Mouse (Mus musculus) kidney, postnatal 0 days (tissue): ENCODE results near the gene Usp8. TPM values are rescaled to one million over a fixed set of nuclear protein-coding genes. Genes with fewer than 3 reads are reported as not detected.

Source experiments
- ATAC-seq: fragments of 200-750 bp; cut with Nextera tagmentation; replicated peaks from 2 replicates; pipeline ENCODE4 v1.8.0; 2017; ENCODE audit warnings: low read depth, moderate number of reproducible peaks, moderate TSS enrichment, moderate library complexity; ENCODE audit not compliant: low FRiP score
- DNase-seq: peaks from one replicate; pipeline ENCODE4 v3.0.0-alpha.2; 2016; ENCODE audit warnings: low spot score
- H3K27ac ChIP-seq: fragments of 300-500 bp; sonication (generic); 2 replicates; pipeline ENCODE4 v1.5.1; 2014; ENCODE audit warnings: mild to moderate bottlenecking
- H3K27me3 ChIP-seq: fragments of 300-500 bp; sonication (generic); 2 replicates; pipeline ENCODE4 v1.6.1; 2014; ENCODE audit warnings: low read length, mixed read lengths; ENCODE audit not compliant: insufficient read depth
- H3K36me3 ChIP-seq: fragments of 300-500 bp; sonication (generic); 2 replicates; pipeline ENCODE4 v1.6.1; 2014; ENCODE audit warnings: low read length, mixed read lengths; ENCODE audit not compliant: insufficient read depth
- H3K4me1 ChIP-seq: fragments of 300-500 bp; sonication (generic); replicated peaks from 2 replicates; pipeline ENCODE4 v1.6.1; 2014; ENCODE audit warnings: antibody characterized with exemption, low read length, mixed read lengths; ENCODE audit not compliant: insufficient read depth
- H3K4me2 ChIP-seq: fragments of 300-500 bp; sonication (generic); 2 replicates; pipeline ENCODE4 v1.6.1; 2014; ENCODE audit warnings: mild to moderate bottlenecking, low read length, moderate library complexity, mixed read lengths
- H3K4me3 ChIP-seq: fragments of 300-500 bp; sonication (generic); replicated peaks from 2 replicates; pipeline ENCODE4 v1.5.1; 2014; ENCODE audit warnings: low read depth, low read length
- H3K9ac ChIP-seq: fragments of 300-500 bp; sonication (generic); 2 replicates; pipeline ENCODE4 v1.6.1; 2014; ENCODE audit warnings: low read depth, low read length
- H3K9me3 ChIP-seq: fragments of 300-500 bp; sonication (generic); replicated peaks from 2 replicates; pipeline ENCODE4 v1.6.1; 2016; ENCODE audit warnings: low read length, inconsistent platforms, mixed read lengths
- CTCF ChIP-seq: IDR thresholded peaks from 2 replicates; pipeline ENCODE4 v1.5.1; 2016; ENCODE audit warnings: antibody characterized with exemption, low read depth, mild to moderate bottlenecking, moderate library complexity
- WGBS: fragments of 180-500 bp; shearing (Covaris S2); extraction: QIAGEN DNeasy Blood & Tissue Kit; methylation state at CpG from one replicate; pipeline ENCODE4 v1.1.7; 2014; 5-methylcytosine and 5-hydroxymethylcytosine counted together
- polyA plus RNA-seq: library from polyadenylated mRNA; unstranded; fragments of >200 nt; fragmentation: Nextera tagmentation; extraction: Ambion mirVana; gene quantifications from 2 replicates; pipeline ENCODE4 v1.2.1, GENCODE M21; 2015

The Usp8 gene
- polyA plus RNA-seq, 1 experiment from 2014 or later = 35.7 TPM

GRCm38 (mm10) chr2:126787721-126788342 is 80.7 kb downstream of the Usp8 start:
- Histone ChIP-seq H3K9ac (no peak overlapping the region), H3K36me3 (peaks cover 14% of the 10 kb centered on the region), H3K4me1 (peaks cover 7% of the 10 kb centered on the region), H3K27me3 (no peaks in the 10 kb centered on the region), H3K4me3 (no peak overlapping the region), H3K27ac (peak overlapping the region; percentile 47), H3K9me3 (no peaks in the 10 kb centered on the region), H3K4me2 (0 out of 2 replicates have a peak overlapping the region, but pooled peaks have one; percentile 15)
- ATAC-seq = peak; percentile 82
- 11% methylated on average over 9 of the region's 9 CpGs for WGBS
- peak; percentile 27 for DNase-seq
- TF ChIP-seq CTCF = no peak

DNA sequence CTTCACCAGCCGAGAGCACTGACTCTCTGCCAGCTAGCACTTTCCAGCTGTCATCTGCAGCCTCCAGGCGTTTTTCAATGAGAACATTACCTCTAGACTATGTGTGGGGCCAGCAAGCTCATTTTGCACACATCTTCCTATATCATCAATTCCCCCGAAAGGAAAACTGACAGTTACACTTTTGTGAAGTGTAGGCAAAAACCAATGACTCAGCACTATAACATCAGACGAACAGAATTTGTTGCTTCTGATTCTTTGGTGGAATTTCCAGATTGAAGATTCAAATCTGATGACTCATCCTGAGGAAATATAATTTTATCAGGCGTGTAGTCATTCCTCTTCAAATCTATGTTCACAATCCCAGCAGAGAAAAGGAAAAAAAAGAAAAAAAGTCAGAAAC is 85.5 kb downstream of the Usp8 start:
- no peak overlapping the region for H3K9ac ChIP-seq
- no peak overlapping the region for H3K4me3 ChIP-seq
- H3K9me3 ChIP-seq = no peaks in the 10 kb centered on the region
- H3K36me3 ChIP-seq = peaks cover 29% of the 10 kb centered on the region
- 76% methylated on average over 5 of the region's 5 CpGs for WGBS
- ATAC-seq (no peak), DNase-seq (no peak)
- no peak overlapping the region for H3K4me2 ChIP-seq
- no peak overlapping the region for H3K27ac ChIP-seq
- no peak for TF ChIP-seq CTCF
- peaks cover 5% of the 10 kb centered on the region for H3K4me1 ChIP-seq
- no peaks in the 10 kb centered on the region for H3K27me3 ChIP-seq

DNA sequence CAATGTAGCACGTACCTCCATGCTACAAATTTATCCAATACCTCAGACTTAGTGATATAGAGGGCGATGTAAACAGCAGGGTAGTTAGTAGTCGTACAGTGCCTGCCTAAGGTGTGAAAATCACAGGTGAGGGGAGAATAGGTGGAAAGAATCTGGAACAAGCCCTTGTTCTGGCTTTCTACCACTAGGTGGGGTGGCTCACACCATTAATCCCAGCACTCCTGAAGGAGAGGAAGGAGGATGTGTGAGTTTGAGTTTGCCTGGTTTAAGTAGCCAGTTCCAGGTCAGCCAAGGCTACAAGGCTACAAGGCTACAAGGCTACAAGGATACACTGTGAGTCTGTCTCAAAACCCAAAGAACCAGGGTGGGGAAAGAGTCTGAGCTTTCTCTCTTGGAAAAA is 88.6 kb downstream of the Usp8 start:
- WGBS = 81% methylated on average over 3 of the region's 3 CpGs
- H3K27me3 ChIP-seq = no peaks in the 10 kb centered on the region
- no peak for ATAC-seq
- peak; percentile 59 for TF ChIP-seq CTCF
- H3K4me1 ChIP-seq = no peaks in the 10 kb centered on the region
- peak; percentile 7 for DNase-seq
- no peak overlapping the region for H3K9ac ChIP-seq
- H3K4me3 ChIP-seq = no peak overlapping the region
- H3K4me2 ChIP-seq = no peak overlapping the region
- H3K9me3 ChIP-seq = no peaks in the 10 kb centered on the region
- H3K27ac ChIP-seq = no peak overlapping the region
- peaks cover 37% of the 10 kb centered on the region for H3K36me3 ChIP-seq

DNA sequence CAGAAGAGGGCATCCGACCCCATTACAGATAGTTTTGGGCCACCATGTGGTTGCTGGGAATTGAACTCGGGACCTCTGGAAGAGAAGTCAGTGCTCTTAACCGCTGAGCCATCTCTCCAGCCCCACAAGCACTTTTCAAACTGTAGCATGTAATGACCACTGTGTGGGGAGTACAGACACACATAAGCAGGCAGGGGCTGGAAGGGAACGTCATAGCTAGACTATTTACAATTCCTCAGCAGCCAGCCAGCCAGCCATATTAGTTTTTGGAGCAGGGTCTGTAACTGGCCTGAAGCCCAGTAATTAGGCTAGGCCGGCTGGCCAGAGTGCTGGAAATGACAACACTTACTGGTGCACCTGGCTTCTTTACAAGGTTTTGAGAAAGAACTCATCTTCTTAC is 91.3 kb downstream of the Usp8 start:
- Histone ChIP-seq H3K9me3 (no peaks in the 10 kb centered on the region), H3K27ac (no peak overlapping the region), H3K4me2 (no peak overlapping the region), H3K9ac (no peak overlapping the region), H3K4me1 (no peaks in the 10 kb centered on the region), H3K36me3 (peaks cover 26% of the 10 kb centered on the region), H3K4me3 (no peak overlapping the region), H3K27me3 (no peaks in the 10 kb centered on the region)
- DNase-seq = no peak
- WGBS = 80% methylated on average over 5 of the region's 5 CpGs
- no peak for TF ChIP-seq CTCF
- ATAC-seq = no peak

- Histone ChIP-seq H3K9ac (no peak overlapping the region), H3K4me1 (no peaks in the 10 kb centered on the region), H3K27ac (no peak overlapping the region), H3K4me3 (no peak overlapping the region), H3K4me2 (no peak overlapping the region), H3K9me3 (no peaks in the 10 kb centered on the region), H3K27me3 (no peaks in the 10 kb centered on the region), H3K36me3 (peaks cover 19% of the 10 kb centered on the region; the same call in 1 of the 2 replicates)
- ATAC-seq = no peak
- no peak for DNase-seq
- 93% methylated on average over 3 of the region's 3 CpGs for WGBS
- TF ChIP-seq CTCF = no peak
These were observed 94.9 kb downstream of the Usp8 start for GRCm38 (mm10) chr2:126801980-126802379.

Other genes with a start within 250 kb of the Usp8 start
- gene Atp8b4, start 206.7 kb upstream of the Usp8 start, polyA plus RNA-seq = 0.12 and 0.18 TPM in 2 replicates
- 214 and 258 TPM in 2 replicates for gene Slc27a2, start 154.9 kb upstream of the Usp8 start, polyA plus RNA-seq
- gene Hdc, start 88.0 kb upstream of the Usp8 start, polyA plus RNA-seq = 223 and 250 TPM in 2 replicates
- 36.7 and 40.7 TPM in 2 replicates for gene Gabpb1, start 31.0 kb upstream of the Usp8 start, polyA plus RNA-seq
- 2.9 and 3.0 TPM in 2 replicates for gene Usp50, start 76.1 kb downstream of the Usp8 start, polyA plus RNA-seq
- 41.2 and 45.9 TPM in 2 replicates for gene Trpm7, start 168.9 kb downstream of the Usp8 start, polyA plus RNA-seq
- gene Sppl2a, start 225.9 kb downstream of the Usp8 start, polyA plus RNA-seq = 42.4 and 47.8 TPM in 2 replicates